Mouse (Mus musculus): ENCODE data around the gene Mgst3.
A peak's percentile ranks its signal among the peaks of the same experiment; 100 is the strongest.

The Mgst3 gene

GRCm38 (mm10) chr1:167393683-167394492 lies at the start of gene Mgst3:
Gene Mgst3 (minus strand): TSS chr1:167393841.
- DNase-seq, result peak; percentile 93

- DNase-seq, result no peak
Measured at GRCm38 (mm10) chr1:167438231-167438885, 44.7 kb upstream of the Mgst3 start.

GRCm38 (mm10) chr1:167437091-167437490 lies 43.5 kb upstream of the Mgst3 start:
- no peak for DNase-seq

GRCm38 (mm10) chr1:167436186-167436975 lies 42.7 kb upstream of the Mgst3 start:
- DNase-seq, result no peak

- no peak for DNase-seq
Measured at GRCm38 (mm10) chr1:167434931-167435330, 41.3 kb upstream of the Mgst3 start.

GRCm38 (mm10) chr1:167430976-167431676 lies 37.5 kb upstream of the Mgst3 start:
- DNase-seq, result no peak

- no peak for DNase-seq
Measured at GRCm38 (mm10) chr1:167426681-167427080, 33.0 kb upstream of the Mgst3 start.

- DNase-seq, result no peak
Measured at GRCm38 (mm10) chr1:167425572-167425971, 31.9 kb upstream of the Mgst3 start.

- no peak for DNase-seq
Measured at GRCm38 (mm10) chr1:167422501-167423240, 29.0 kb upstream of the Mgst3 start.

GRCm38 (mm10) chr1:167414846-167415245 lies 21.2 kb upstream of the Mgst3 start:
- DNase-seq, result peak; percentile 81

GRCm38 (mm10) chr1:167411991-167412715 lies 18.5 kb upstream of the Mgst3 start:
- no peak for DNase-seq

GRCm38 (mm10) chr1:167409601-167410000 lies 16.0 kb upstream of the Mgst3 start:
- DNase-seq, result no peak

- no peak for DNase-seq
Measured at GRCm38 (mm10) chr1:167405237-167405636, 11.6 kb upstream of the Mgst3 start.

GRCm38 (mm10) chr1:167393281-167393680 lies 360 bp downstream of the Mgst3 start:
- DNase-seq, result no peak

GRCm38 (mm10) chr1:167392687-167393086 lies 954 bp downstream of the Mgst3 start:
- peak; percentile 13 for DNase-seq

GRCm38 (mm10) chr1:167392031-167392640 lies 1.5 kb downstream of the Mgst3 start:
- no peak for DNase-seq

- no peak for DNase-seq
Measured at GRCm38 (mm10) chr1:167391241-167391640, 2.4 kb downstream of the Mgst3 start.

- DNase-seq, result no peak
Measured at GRCm38 (mm10) chr1:167390381-167390780, 3.3 kb downstream of the Mgst3 start.

- no peak for DNase-seq
Measured at GRCm38 (mm10) chr1:167389584-167389983, 4.1 kb downstream of the Mgst3 start.

GRCm38 (mm10) chr1:167388571-167388970 lies 5.1 kb downstream of the Mgst3 start:
- no peak for DNase-seq

GRCm38 (mm10) chr1:167387796-167388195 lies 5.8 kb downstream of the Mgst3 start:
- no peak for DNase-seq
